Mouse (Mus musculus): ENCODE data around the gene Ephb1.

DNA sequence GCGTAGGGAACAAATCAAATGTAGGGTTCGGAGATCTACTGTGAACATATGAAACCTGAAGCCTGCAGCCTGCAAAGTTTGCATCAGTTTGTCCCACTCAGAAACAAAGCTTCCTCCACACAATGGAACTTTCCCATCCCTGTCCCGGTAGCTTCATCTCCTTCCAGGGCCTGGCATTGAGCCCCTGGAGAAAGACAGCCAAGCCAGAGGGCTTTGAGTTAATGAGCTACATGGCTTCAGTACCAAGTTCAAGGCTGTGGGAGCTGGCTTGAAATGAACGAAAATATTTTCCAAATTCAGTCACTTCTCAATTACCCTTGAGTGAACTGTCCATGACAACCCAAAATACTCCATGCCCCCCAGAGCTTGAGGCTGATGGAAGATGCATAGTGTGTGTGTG lies 160.4 kb downstream of the Ephb1 start:
- no peak for TF ChIP-seq CTCF (IDR thresholded peaks at IDR 0.05; ENCODE audit: low read depth, low read length)
- no peak for TF ChIP-seq POLR2A (IDR thresholded peaks at IDR 0.05; ENCODE audit: extremely low read depth, insufficient read depth, low read length)
